Mouse (Mus musculus) forelimb bud, embryonic 11.5 days (tissue): ENCODE results near the gene Gm29427.

Source experiments
- DNase-seq: peaks from one replicate; pipeline ENCODE4 v3.0.0-alpha.2; 2012; ENCODE audit warnings: low read depth, low spot score

Gm29427 gene

GRCm38 (mm10) chr1:130732706-130733658 lies 17.4 kb upstream of the Gm29427 start:
- DNase-seq = no peak

- peak; percentile 26 for DNase-seq
Measured at GRCm38 (mm10) chr1:130731741-130732337, 16.2 kb upstream of the Gm29427 start, which contains the start of gene AA986860. Gene AA986860, plus strand, starts transcription at chr1:130731976.

- no peak for DNase-seq
Measured at GRCm38 (mm10) chr1:130729153-130729552, 13.6 kb upstream of the Gm29427 start, which contains the start of gene Pfkfb2. Gene Pfkfb2, minus strand, starts transcription at chr1:130729253.

GRCm38 (mm10) chr1:130728708-130729107 lies 13.1 kb upstream of the Gm29427 start:
- DNase-seq = no peak

- DNase-seq = no peak
Measured at GRCm38 (mm10) chr1:130728070-130728469, 12.5 kb upstream of the Gm29427 start.

GRCm38 (mm10) chr1:130726396-130726795 lies 10.8 kb upstream of the Gm29427 start:
- DNase-seq = no peak

DNA sequence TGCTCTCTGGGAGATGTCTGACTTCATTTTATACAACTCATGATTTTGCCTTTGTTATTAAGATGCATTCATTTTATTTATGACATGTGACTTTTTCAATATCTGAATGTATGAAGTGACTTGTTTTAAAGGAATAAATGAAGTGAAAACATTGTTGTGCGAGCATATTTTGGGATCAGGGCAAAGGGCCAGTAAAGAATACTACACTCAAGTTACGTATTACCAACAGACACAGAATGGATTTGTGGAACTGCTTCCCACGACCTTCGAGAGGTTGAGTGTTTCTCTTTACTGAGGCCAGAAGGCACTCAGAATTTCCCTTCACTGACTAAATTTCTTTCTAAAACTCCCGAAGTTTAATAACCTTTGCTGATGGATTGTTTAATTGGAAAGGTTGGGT lies 8.6 kb upstream of the Gm29427 start:
- no peak for DNase-seq

- peak; percentile 91 for DNase-seq
Measured at GRCm38 (mm10) chr1:130717291-130717871, 1.8 kb upstream of the Gm29427 start, which contains the start of gene Yod1. Gene Yod1, plus strand, starts transcription at chr1:130717327.

DNA sequence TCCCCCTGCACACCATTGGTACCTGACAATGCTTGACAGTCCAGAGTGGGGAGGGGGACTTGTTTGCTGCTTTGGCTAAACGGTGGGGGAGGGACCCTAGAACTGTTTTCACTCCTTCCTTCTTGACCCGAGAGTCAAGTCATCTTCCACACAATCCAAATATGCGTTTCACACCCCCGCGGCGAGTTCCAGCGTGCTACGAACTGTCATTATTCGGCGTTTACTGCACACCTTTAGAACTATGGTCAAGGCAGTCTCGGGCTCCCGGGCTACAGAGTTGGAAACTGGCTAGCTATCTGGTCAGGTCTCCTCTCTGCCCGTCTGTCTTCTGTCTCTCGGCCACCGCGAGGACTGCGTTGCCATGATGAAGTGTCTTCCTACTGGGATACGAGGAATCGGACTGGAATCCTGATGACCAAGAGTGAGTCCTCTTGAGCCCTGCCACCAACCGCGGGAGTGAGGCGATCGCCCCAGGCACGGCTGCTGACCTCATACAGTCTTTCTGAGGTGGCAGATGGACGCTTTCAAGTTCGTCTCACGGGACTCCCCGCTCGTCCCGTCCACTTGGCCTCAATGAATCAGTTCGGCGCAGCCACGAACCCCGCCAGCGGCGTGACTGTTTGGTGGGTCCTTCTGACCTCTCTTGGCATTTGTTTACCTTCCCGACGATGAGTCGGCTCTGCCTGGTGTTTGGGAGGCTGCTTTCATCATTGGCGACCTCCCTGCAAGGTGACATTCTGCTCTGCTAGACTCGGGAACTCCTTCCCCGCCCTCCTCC lies 1.1 kb upstream of the Gm29427 start:
- DNase-seq = peak; percentile 8

- DNase-seq = no peak
Measured at GRCm38 (mm10) chr1:130716218-130716512, 566 bp upstream of the Gm29427 start.

- DNase-seq = no peak
Measured at GRCm38 (mm10) chr1:130714046-130714445, 1.6 kb downstream of the Gm29427 start.

DNA sequence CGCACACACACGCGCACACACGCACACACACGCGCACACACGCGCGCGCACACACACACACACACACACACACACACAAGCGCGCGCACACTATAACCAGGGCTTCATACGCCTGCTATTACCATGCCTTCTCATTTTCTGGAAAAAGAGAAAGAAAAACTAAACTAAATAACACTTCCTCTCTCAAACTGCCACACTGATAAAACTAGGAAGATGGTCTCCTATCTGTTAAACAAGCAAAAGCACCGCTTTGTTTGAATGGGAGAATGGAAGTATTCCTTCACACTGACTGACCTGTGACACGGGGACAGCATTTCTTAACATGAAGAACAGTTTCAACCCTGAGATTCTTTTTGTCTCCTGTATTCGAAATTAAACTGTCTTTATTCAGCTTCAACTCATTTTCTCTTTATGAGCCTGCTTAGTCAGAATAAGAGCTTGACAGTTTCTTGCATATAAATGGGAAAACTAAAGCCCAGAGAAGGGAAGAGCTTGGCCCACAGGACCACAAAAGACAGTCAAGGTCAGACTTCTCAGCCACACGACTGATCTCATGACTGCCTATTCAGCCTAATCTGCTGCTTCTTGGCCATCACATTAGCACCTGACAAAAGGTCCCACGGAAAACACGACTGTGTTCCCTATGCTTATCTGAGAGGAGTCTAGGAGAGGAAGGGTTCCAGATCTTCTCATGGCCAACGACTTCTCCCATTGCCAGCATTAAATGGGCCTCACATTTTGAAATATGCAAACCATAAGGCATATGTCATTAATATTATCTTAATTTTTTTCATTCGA lies 5.1 kb downstream of the Gm29427 start:
- DNase-seq = no peak

DNA sequence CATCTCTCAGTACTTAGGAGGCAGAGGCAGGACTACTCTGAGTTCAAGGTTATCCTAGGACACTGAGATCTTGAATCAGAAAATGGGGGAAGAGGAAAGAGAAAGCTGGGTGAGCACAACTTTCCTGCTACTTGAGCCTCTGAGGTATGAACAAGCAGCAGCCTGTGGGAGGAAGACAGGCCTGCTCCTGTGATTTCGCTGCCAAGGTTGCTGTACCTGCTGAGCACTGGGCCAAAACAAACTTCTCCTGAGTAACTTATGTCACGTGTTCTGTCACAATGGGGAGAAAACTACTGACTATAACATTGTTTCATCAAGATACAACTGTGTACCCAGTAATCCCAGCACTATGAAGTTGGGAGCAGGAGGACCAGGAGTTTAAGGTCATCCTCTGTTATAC lies 12.0 kb downstream of the Gm29427 start:
- no peak for DNase-seq

DNA sequence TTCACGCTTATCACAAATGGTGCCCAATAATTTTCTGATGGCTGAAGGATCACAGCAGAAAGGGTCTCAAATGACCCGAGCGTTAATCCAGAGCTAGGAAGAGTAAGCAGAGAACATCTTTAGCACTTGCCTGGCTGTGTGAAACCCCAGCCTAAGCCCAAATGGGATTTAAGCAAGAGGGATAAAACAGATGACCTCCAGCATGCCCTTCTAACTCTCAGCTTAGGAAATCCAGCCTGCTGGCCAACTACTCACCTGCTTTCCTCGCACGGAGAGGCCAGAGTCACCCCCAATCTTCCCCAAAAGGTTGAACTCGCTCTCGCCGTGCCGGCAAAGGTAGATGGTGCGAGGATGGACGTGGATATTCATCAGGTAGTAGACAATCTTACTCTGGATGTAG lies 13.6 kb downstream of the Gm29427 start:
- DNase-seq = no peak

DNA sequence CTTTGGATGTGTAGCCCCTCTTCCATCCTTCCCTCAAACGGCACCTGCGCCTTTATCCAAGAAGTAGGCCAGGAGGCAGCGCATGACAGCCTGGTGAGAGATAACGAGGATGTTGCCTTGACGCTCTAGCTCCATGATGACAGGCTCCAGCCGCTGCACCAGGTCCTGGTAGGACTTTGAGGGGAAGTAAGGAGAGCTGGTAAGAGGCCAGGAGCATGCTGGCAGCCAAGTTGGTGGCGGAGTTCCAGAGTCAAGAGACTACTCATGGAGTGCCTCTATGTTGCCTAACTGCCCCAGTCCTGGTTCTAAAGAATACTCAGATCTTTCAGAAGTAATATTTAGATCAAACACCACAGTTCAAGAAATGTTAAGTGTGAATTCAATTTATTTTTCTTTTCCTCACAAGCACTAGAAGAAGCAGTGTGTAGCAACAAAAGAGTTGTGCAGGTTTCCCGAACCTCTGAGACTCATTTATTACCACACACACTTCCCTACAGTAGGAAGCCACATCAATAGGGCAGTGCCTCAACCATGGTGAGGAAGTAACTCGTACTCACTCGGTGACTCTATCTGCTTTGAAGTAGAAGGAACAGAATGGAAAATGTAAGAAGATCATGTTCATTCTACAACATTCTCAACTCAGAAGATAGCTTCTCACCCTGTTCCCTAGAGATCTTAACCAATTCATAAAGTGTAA lies 15.5 kb downstream of the Gm29427 start:
- no peak for DNase-seq

GRCm38 (mm10) chr1:130698601-130699000 lies 17.0 kb downstream of the Gm29427 start:
- DNase-seq = no peak

- no peak for DNase-seq
Measured at GRCm38 (mm10) chr1:130683905-130684304, 31.7 kb downstream of the Gm29427 start.

DNA sequence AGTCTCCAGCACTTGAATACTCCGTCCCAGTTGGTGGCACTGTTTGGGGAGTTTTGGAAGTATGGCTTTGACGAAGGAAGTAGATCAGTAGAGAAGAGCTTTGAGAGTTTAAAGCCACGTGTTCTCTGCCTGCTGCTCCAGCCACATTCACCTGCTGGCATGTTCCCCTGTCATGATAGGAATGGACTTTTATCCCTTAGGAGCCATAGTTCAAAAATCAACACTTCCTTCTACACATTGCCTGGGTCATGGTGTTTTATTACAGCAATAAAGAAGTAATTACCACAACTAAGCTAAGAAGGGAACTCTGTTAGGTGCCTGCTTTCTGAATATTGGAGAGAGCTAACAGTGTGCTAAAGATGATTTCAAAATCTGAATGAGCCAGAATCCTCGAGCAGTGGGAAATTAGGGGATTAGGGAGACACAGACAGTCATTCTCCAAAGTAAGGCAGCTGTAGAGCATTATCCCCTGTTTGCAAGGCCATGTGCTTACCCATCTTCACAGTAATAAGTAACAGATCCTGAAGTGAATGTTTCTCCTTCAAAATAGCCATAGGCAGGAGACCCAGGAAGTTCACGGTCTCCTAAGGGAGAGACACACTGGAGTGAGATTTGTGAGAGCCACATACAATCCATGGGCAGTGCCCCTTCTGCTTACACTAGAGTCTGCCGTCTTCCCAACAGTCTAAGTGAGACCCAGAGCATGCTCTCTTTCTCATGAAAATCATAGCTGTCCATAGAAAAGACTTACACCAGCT lies 33.8 kb downstream of the Gm29427 start:
- DNase-seq = peak; percentile 4

GRCm38 (mm10) chr1:130681075-130681474 lies 34.5 kb downstream of the Gm29427 start:
- no peak for DNase-seq

DNA sequence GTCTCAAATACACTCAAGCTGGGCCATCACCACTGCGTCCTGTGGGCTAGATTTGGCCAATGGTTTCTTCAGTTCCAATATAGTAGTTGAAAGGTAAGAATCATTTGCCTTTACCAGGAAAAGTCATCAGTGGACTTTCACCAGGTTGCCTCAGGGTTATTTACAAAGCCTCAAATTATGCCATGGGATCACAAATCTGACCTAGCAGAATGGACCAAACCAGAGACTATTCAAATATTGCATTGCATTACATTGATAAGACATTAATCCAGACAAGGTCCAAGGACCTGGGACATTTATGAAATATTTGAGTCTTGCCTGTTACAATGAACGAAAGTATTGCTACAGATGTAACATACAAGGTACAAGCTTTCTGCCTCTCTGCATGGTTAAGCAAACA lies 37.0 kb downstream of the Gm29427 start:
- no peak for DNase-seq
